In the genomic region with DNA sequence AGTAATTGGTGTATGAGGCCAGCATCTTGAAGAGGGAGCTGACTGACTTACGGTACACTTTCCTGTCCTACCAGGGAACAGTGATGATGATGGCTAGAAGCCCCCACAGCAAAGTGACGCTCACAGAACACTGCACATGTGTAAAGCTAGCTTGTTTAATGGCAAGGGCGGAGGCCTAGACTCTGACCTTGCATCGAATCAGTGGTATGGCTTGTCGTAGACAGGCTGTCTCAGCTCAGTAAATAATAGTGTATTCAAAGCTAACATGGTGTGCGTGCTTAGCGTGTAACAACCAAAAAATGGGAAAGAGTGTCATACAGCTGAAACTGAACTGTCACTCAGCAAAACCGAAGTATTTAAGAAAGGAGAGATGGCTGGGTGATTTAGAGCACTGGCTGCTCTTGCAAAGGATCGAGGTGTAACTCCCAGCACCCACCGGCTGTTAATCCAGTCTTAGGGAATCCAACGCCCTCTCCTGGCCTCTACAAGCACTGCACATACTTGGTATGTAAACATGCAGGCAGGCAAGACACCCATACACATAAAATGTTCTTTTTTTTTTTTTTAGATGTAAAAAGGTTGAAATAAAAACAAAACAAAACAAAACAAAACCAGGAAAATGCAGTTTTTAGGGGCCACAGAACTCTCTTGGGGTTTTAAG, we compare ENCODE assay signal across 13 mouse cellular contexts.
DNase-seq lines count a peak whose midpoint lies in the region; ATAC-seq and TF ChIP-seq lines count a peak whose summit lies in the region.
"Had no signal": no experiment of that assay in that cellular context is flagged by ENCODE, and none has a peak within 500 bp of the region (broad histone marks: within the 10 kb centered on the region; RNA-seq: fewer than 3 reads in every experiment).

No protein-coding gene starts in this region.

- H3K27me3 ChIP-seq in kidney, adult 2 months (replicated peaks; ENCODE audit: control insufficient read depth, insufficient read depth, low read length): no peaks in the 10 kb centered on the region
- H3K27me3 ChIP-seq: embryonic facial prominence, embryonic 15.5 days; lung, embryonic 15.5 days; midbrain, embryonic 12.5 days had no signal

- no peak overlapping the region for H3K4me3 ChIP-seq in kidney, adult 2 months (ENCODE audit: insufficient read depth, low read depth, low read length)
- H3K4me3 ChIP-seq: embryonic facial prominence, embryonic 15.5 days; lung, embryonic 15.5 days; midbrain, embryonic 12.5 days had no signal

- H3K36me3 ChIP-seq in kidney, adult 2 months (ENCODE audit: control insufficient read depth, insufficient read depth, low read length): no peaks in the 10 kb centered on the region
- H3K36me3 ChIP-seq: lung, embryonic 15.5 days had no signal

- H3K27ac ChIP-seq in kidney, adult 2 months (ENCODE audit: insufficient read depth, low read depth, low read length): no peak overlapping the region
- H3K27ac ChIP-seq: embryonic facial prominence, embryonic 15.5 days; lung, embryonic 15.5 days; midbrain, embryonic 12.5 days had no signal

- no peak for TF ChIP-seq POLR2A in kidney, adult 2 months (IDR thresholded peaks at IDR 0.05; ENCODE audit: low read depth, low read length)

- ATAC-seq in frontal cortex, adult (ENCODE audit: low TSS enrichment): no peak
- ATAC-seq: intestine, embryonic 16.5 days had no signal

- no peaks in the 10 kb centered on the region for H3K4me1 ChIP-seq in kidney, adult 2 months (ENCODE audit: control insufficient read depth, insufficient read depth, low read length)
- H3K4me1 ChIP-seq: embryonic facial prominence, embryonic 15.5 days; lung, embryonic 15.5 days had no signal

- peak; percentile 35; the same call in 1 of the 2 replicates for TF ChIP-seq CTCF in kidney, adult 2 months (conservative IDR thresholded peaks at IDR 0.05; ENCODE audit: insufficient read depth, insufficient read length, low read depth, low read length)

- 68% methylated on average over 11 of the region's 11 CpGs for WGBS in kidney, adult 2 months

- no peak for DNase-seq in kidney, adult 2 months
- no peak for DNase-seq in kidney, adult 11 months
- DNase-seq in 3T3-L1 (ENCODE audit: low read depth, low spot score): peak; percentile 21
- DNase-seq in A20 (ENCODE audit: low read depth, low spot score): peak; percentile 81
- peak; percentile 28 for DNase-seq in WW6 (ENCODE audit: low read depth, low spot score)
- DNase-seq in ovary, postnatal 14 days (ENCODE audit: low spot score): no peak
- DNase-seq: cerebellum, postnatal 36 days; heart, postnatal 36 days had no signal

Comparison
In these comparisons a context has a peak if more than half of its experiments do, and no peak if none do; other contexts are left out.
1. DNase-seq: peak in 3T3-L1 (single experiment), A20 (single experiment) and WW6 (single experiment); none in kidney, adult 2 months (single experiment), kidney, adult 11 months (single experiment) and ovary, postnatal 14 days (single experiment).